Mouse (Mus musculus) G1E (cell line): ENCODE results near the gene Gm15557. TPM values are rescaled to one million over a fixed set of nuclear protein-coding genes. Genes with fewer than 3 reads are reported as not detected.
"Not testable (repeated sequence)": the region's sequence is repeated elsewhere in the genome, so short reads cannot be mapped to it uniquely, and the experiment has no call there.

Experiments used
- ATAC-seq: 2 replicates; pipeline ENCODE4 v1.8.0; 2016; ENCODE audit warnings: mild to moderate bottlenecking; ENCODE audit not compliant: insufficient number of reproducible peaks, poor library complexity, low FRiP score, severe bottlenecking; ENCODE audit errors: extremely low read depth
- DNase-seq: peaks from one replicate; pipeline ENCODE4 v3.0.0; 2012; ENCODE audit warnings: low spot score
- H3K27me3 ChIP-seq: 2 replicates; pipeline ENCODE4 v1.6.1; 2012; ENCODE audit warnings: mild to moderate bottlenecking, low read length, inconsistent platforms; ENCODE audit not compliant: insufficient read depth
- H3K36me3 ChIP-seq: replicated peaks from 2 replicates; pipeline ENCODE3; 2012; ENCODE audit warnings: mild to moderate bottlenecking, inconsistent platforms
- H3K4me1 ChIP-seq: 2 replicates; pipeline ENCODE4 v1.6.1; 2012; ENCODE audit warnings: low read depth, low read length, inconsistent platforms, mixed read lengths; ENCODE audit not compliant: insufficient read depth
- H3K4me3 ChIP-seq: 2 replicates; pipeline ENCODE4 v1.5.1; 2012; ENCODE audit warnings: low read depth, mild to moderate bottlenecking, inconsistent platforms, low read length, moderate library complexity, mixed read lengths
- H3K9me3 ChIP-seq: replicated peaks from 2 replicates; pipeline ENCODE4 v1.6.1; 2012; ENCODE audit warnings: inconsistent platforms
- CTCF ChIP-seq: IDR thresholded peaks from 2 replicates; pipeline ENCODE4 v1.5.1; 2012; ENCODE audit warnings: low read depth, low read length, inconsistent platforms, mixed read lengths
- GATA1 ChIP-seq: IDR thresholded peaks from 2 replicates; pipeline ENCODE4 v1.6.1; 2012; ENCODE audit warnings: borderline replicate concordance, low read length, inconsistent platforms, mixed read lengths
- GATA2 ChIP-seq: IDR thresholded peaks from 2 replicates; pipeline ENCODE4 v1.6.1; 2012; ENCODE audit warnings: low read depth, low read length, inconsistent platforms, borderline replicate concordance
- POLR2AphosphoS5 ChIP-seq: IDR thresholded peaks from 2 replicates; pipeline ENCODE4 v1.6.1; 2012; ENCODE audit warnings: low read depth, low read length, inconsistent platforms; ENCODE audit not compliant: insufficient replicate concordance
- TAL1 ChIP-seq: conservative IDR thresholded peaks from 2 replicates; pipeline ENCODE4 v1.6.1; 2012; ENCODE audit warnings: low read depth, low read length, inconsistent platforms, mixed read lengths
- polyA plus RNA-seq: library from polyadenylated mRNA; stranded (reverse); fragments of >175 nt; gene quantifications from 2 replicates; pipeline ENCODE4 v1.2.3, GENCODE M21; 2012
- total RNA-seq, 2 experiments: library from RNA; stranded (forward) in 1 of 2; stranded (reverse) in 1 of 2; fragments of 200-1000 nt in 1 of 2; fragments of >200 nt in 1 of 2; fragmentation: Nextera tagmentation in 1 of 2; gene quantifications; 2 replicates each; pipeline ENCODE4 v1.2.3; 2014 to 2017

The Gm15557 gene
- total and polyA plus RNA-seq, 3 experiments, result 0.05 to 0.60 (median 0.11) TPM

DNA sequence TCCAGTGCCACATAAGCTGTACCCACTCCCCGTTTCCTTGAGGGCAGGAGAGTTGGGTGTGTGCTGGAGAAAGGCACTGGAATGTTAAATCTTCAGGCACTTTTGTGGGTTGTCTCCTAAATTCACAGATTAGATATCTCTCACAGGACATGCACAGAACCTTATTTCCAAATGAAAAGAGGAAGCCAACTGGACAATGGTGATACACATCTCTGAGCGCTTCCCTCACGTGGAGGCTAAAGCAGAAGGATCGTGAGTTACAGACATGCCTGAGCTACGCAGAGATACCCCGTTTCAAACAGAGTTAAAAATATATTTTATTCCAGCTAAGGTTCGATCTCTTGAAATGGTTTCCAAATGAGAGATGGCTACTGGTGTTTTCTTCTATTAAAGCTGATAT is 17.4 kb upstream of the Gm15557 start:
- TF ChIP-seq POLR2AphosphoS5 (no peak), CTCF (no peak), GATA2 (no peak)
- H3K4me3 ChIP-seq, result no peak overlapping the region
- H3K27me3 ChIP-seq, result no peaks in the 10 kb centered on the region
- peaks cover 59% of the 10 kb centered on the region for H3K36me3 ChIP-seq
- H3K4me1 ChIP-seq, result peaks cover 18% of the 10 kb centered on the region
- H3K9me3 ChIP-seq, result no peaks in the 10 kb centered on the region
- ATAC-seq (no peak), DNase-seq (no peak)

- ATAC-seq, H3K27me3 ChIP-seq, H3K4me3 ChIP-seq, DNase-seq, H3K9me3 ChIP-seq: not testable (repeated sequence)
- H3K4me1 ChIP-seq, result peaks cover 27% of the 10 kb centered on the region
- H3K36me3 ChIP-seq, result peaks cover 48% of the 10 kb centered on the region
Observed at GRCm38 (mm10) chr2:155925213-155925612, 15.3 kb upstream of the Gm15557 start.

DNA sequence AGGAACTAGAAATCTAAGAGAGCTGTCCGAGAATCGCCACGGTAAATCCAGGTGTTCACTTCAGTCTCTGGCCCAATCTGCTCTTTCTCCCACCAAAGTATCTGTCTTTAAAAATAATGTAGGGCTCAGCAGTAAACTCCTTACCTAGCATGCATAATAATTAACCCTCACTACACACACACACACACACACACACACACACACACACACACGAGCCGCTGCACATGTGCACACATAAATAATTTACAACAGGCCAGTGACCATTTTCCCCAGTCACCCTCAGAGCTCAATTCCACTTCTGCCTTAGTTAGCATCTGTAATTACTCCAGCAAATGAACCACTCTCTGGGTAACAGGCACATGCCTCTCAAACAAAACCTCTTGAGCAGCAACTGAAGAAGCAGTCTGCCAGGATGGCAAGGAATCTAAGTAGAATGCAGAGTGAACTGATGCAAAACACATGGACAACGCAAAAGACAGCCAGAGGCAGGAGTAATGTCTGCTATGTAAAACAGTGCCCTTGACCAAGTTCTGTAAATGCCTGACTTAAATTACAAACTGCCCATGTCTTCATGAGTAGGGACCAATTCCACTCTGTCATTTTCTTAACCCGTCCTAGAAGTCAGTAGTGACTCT is 11.7 kb upstream of the Gm15557 start:
- DNase-seq, result no peak
- no peak for ATAC-seq
- peaks cover 34% of the 10 kb centered on the region for H3K4me1 ChIP-seq
- H3K36me3 ChIP-seq, result peaks cover 24% of the 10 kb centered on the region
- no peaks in the 10 kb centered on the region for H3K9me3 ChIP-seq
- TF ChIP-seq GATA1 (no peak), TAL1 (no peak), CTCF (no peak), GATA2 (no peak), POLR2AphosphoS5 (no peak)
- no peaks in the 10 kb centered on the region for H3K27me3 ChIP-seq
- H3K4me3 ChIP-seq, result peak overlapping the region; percentile 78

- Histone ChIP-seq H3K4me3 (peak within 1 kb of the TSS; percentile 78), H3K9me3 (no peaks in the 10 kb centered on the region), H3K27me3 (no peaks in the 10 kb centered on the region), H3K4me1 (peaks cover 32% of the 10 kb centered on the region), H3K36me3 (peaks cover 16% of the 10 kb centered on the region)
- ATAC-seq (peak; percentile 88), DNase-seq (peak; percentile 73)
- TF ChIP-seq TAL1 (no peak), CTCF (no peak), POLR2AphosphoS5 (no peak)
Observed at GRCm38 (mm10) chr2:155929531-155930442, 10.7 kb upstream of the Gm15557 start, which contains the start of gene Uqcc1. Gene Uqcc1, minus strand, starts transcription at chr2:155930310.

- Histone ChIP-seq H3K4me3 (no peak overlapping the region), H3K4me1 (peaks cover 6% of the 10 kb centered on the region; the same call in 1 of the 2 replicates), H3K9me3 (no peaks in the 10 kb centered on the region), H3K36me3 (no peaks in the 10 kb centered on the region), H3K27me3 (peaks cover 26% of the 10 kb centered on the region; the same call in 1 of the 2 replicates)
- DNase-seq, result no peak
- ATAC-seq, result no peak
- TF ChIP-seq POLR2AphosphoS5 (no peak), GATA2 (no peak), TAL1 (no peak), CTCF (no peak)
Observed at GRCm38 (mm10) chr2:155939897-155940529, 515 bp upstream of the Gm15557 start.

DNA sequence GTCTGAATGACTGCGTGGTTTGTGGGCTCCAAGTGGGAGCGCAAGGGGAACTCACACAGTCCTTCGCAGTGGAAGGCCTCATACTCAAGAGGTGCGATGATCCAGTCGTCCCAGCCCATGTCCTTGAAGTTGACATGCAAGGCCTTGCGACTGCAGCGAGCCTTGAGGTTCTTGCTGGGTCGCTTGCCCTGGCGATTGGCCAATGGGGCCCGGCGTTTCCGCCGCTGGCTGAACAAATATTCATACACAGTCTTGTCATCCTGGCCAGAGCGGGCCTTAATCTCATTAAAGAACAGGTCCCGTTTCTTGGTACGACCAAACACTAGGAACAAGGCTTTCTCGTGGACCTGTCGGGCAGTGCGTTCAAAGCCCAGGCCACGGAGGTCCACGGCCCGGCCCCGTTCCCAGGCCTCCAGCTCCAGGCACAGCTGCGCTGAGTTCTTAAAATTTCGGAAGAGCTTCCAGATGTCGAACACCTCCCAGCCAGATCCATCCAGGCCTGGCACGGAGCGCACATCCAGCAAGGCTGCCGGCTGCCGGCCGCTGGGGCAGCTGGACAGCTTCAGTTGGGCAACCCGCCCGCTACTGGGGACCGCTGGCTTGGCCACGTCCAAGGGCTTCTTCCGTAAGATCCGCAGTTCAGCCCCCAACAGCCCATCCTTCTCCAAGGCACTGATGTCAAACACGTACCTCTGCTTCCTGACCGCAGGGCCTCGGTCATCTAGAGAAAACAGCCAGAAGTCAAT is 1.3 kb downstream of the Gm15557 start:
- ATAC-seq, result no peak
- no peak for TF ChIP-seq POLR2AphosphoS5
- TF ChIP-seq GATA2, result no peak
- no peak for TF ChIP-seq GATA1
- TF ChIP-seq CTCF, result no peak
- no peak for TF ChIP-seq TAL1
- peaks cover 13% of the 10 kb centered on the region for H3K4me1 ChIP-seq
- H3K4me3 ChIP-seq, result no peak overlapping the region
- H3K27me3 ChIP-seq, result peaks cover 28% of the 10 kb centered on the region; the same call in 1 of the 2 replicates
- no peaks in the 10 kb centered on the region for H3K36me3 ChIP-seq
- no peaks in the 10 kb centered on the region for H3K9me3 ChIP-seq
- no peak for DNase-seq
